Mouse (Mus musculus) layer of hippocampus, adult 9-11 months (tissue): ENCODE measurements around the gene Spint2.
"Not testable (repeated sequence)": the region's sequence is repeated elsewhere in the genome, so short reads cannot be mapped to it uniquely, and the experiment has no call there.

Experiments
- DNase-seq: peaks from one replicate; pipeline ENCODE4 v3.0.0; 2022

Gene Spint2

DNA sequence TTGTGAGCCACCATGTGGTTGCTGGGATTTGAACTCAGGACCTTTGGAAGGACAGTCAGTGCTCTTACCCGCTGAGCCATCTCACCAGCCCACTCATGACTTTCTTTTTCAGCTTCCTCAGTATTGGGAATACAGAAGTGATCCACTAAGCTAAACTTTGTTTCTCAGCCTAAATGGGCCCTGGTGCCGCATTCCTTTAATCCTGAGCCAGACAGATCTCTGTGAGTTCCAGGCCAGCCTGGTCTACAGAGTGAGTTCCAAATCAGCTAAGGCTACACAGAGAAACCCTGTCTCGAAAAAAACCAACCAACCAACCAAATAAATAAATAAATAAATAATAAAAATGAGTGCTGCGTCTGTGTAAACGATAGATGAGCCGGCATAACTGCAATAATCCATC, 44.1 kb downstream of the Spint2 start:
- not testable (repeated sequence) for DNase-seq

- DNase-seq: no peak
Measured at GRCm38 (mm10) chr7:29236593-29236992, 45.1 kb downstream of the Spint2 start.

DNA sequence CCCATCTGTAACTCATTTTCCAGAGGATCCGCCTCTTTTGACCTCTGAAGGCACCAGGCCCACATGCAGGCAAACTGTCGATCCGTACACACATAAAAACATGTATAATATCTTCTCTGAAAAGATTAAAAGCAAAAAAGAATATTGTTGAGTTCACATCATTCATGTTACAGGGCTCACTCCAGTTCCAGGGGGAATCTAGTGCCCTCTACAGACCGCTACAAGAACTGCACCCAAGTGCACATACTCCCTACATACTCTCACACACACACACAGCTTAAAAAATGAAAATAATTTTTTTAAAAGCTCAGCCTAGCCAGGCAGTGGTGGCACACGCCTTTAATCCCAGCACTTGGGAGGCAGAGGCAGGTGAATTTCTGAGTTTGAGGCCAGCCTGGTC, 47.1 kb downstream of the Spint2 start:
- no peak for DNase-seq

DNA sequence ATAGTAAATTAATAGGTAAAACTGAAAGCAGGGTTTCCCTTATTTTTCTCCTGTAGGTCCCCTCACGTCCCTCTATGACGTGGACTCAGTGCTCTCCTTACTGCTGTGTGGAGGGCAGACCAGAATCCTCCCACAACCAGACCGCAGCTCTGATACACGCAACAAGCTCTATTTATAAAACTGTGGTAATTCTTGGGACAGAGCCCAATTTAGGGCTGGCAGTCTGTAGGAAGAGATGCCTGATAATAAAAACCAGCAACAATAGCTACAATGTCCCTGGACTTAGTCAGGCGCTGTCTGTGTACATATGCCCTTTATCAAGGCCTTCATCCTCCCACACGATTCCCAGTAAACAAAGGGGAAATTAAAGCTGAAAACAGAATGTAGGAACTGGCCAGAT, 48.0 kb downstream of the Spint2 start:
- DNase-seq: peak; percentile 64

DNA sequence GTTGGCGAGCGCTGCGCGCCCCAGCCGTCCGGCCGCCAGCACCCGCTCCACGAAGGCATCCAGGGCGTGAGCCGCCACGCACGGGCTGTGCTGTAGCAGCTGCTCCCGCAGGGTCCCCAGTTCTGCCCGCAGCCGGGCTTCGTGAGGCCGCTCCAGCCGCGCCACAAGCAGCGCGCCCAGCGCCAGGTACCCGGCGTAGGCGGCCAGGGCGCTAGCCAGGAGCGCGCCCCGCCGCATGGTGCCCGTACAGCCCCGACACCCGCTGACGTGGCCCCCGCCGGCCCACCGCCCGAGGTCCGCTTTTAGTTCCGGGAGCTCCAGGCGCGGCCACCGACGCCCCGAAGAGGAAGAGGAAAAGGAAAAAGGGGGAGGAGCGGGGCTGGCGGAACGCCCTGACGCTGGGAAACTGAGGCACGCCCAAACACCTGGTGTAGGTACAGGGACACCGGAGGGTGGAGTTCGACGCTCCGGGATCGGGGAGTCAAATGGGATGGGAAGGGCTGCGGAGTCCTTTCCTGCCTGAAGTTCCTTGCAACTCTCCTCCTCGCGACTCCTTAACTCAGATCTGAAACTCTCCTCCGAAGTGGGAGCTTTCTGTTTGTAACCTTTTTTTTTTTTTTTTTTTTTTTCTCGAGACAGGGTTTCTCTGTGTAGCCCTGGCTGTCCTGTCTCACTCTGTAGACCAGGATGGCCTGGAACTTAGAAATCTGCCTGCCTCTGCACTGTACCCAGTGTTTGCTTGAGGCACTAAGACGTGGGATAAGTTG, 49.3 kb downstream of the Spint2 start, which contains the start of gene Kcnk6:
TSS of gene Kcnk6 (minus strand) at position 269 of the 767 bp plus-strand sequence.
- peak; percentile 60 for DNase-seq

DNA sequence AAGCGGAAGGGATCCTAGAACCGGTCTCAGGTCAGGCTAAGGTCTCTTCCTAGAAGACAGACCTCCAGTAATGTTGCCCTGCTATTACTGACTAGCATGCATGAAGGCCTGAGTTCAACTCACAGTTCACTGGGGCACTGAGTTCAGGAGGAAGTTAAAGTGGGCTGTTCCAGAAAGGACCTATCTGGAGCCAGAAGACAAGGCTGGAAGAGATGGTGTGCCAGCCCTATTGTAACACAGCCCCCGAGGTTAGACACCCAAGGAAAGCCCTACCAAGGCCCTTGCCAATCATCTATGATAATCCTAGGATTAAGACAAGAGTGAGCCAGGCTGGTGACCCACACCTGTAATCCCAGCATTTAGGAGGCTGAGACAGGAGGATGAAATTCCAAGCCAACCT, 50.2 kb downstream of the Spint2 start:
- no peak for DNase-seq

GRCm38 (mm10) chr7:29230560-29230959, 51.2 kb downstream of the Spint2 start:
- DNase-seq: no peak

- no peak for DNase-seq
Measured at GRCm38 (mm10) chr7:29228202-29228601, 53.5 kb downstream of the Spint2 start.

DNA sequence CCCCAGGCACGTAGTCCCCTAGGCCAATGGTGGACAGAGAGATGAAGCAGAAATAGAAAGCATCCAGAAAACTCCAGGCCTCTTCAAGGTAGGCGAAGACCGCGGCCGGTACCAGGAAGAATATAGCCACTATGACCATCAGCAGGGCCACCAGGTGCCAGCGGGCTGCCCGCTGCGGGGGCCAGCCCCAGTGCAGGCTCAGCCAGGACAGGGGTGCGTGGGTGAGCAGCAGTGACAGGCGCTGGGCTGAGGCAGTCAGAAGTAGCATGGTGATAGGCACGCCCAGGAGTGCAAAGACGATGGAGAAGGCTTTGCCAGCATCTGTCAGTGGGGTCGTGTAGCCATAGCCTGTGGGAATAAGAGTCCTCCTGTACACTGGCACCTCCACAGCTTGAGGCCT, 56.2 kb downstream of the Spint2 start:
- DNase-seq: no peak

GRCm38 (mm10) chr7:29224756-29225394, 56.8 kb downstream of the Spint2 start:
- peak; percentile 56 for DNase-seq

DNA sequence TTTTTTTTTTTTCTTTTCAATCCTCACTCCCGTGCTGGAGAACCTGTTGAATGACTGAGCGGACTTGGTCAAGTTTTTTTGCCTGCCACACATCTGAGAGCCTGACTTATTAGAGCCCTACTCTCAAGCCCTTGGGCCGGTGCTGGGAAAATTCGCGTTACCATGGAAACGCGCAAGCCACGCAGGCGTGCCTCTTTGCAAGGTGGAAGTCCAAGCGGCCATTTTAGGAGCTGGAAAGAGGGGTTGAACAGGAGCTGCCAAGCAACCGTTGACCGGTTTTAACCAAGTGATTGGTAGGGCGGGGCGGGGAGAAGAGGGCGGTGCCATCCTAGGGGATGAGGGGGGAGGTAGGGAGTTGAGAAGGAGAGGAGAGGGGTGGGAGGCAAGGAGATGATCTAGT, 66.9 kb downstream of the Spint2 start:
- no peak for DNase-seq

- no peak for DNase-seq
Measured at GRCm38 (mm10) chr7:29214236-29214635, 67.5 kb downstream of the Spint2 start.

DNA sequence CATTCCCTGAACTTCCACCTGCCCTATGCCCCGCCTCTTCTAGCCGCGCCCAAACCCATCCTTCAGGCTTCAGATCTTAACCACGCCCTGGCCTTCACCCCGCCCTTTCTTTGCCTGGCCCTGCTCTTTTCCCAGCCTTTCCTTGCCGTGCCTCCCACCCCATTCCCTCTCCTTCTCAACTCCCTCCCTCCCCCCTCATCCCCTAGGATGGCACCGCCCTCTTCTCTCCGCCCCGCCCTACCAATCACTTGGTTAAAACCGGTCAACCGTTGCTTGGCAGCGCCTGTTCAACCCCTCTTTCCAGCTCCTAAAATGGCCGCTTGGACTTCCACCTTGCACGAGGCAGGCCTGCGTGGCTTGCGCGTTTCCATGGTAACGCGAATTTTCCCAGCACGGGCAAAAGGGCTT, 68.0 kb downstream of the Spint2 start, which contains the start of gene Catsperg1:
TSS of gene Catsperg1 (minus strand) at position 361 of the 408 bp plus-strand sequence.
- no peak for DNase-seq

GRCm38 (mm10) chr7:29212775-29213560, 68.7 kb downstream of the Spint2 start:
- DNase-seq: not testable (repeated sequence)

DNA sequence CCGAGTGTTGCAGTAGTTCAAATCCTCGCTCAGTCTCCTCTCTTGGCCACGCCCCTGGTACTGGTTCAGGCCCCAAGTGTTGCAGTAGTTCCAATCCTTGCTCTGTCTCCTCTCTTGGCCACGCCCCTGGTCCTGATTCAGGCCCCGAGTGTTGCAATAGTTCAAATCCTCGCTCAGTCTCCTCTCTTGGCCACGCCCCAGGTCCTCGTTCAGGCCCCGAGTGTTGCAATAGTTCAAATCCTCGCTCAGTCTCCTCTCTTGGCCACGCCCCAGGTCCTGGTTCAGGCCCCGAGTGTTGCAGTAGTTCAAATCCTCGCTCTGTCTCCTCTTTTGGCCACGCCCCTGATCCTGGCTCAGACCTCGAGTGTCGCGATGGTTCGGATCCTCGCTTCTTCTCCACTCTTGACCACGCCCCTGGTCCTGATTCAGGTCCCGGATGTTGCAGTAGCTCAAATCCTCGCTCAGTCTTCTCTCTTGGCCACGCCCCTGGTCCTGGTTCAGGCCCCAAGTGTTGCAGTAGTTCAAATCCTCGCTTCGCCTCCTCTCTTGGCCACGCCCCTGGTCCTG, 69.4 kb downstream of the Spint2 start:
- DNase-seq: no peak

- peak; percentile 85 for DNase-seq
Measured at GRCm38 (mm10) chr7:29211415-29212198, 70.1 kb downstream of the Spint2 start.

DNA sequence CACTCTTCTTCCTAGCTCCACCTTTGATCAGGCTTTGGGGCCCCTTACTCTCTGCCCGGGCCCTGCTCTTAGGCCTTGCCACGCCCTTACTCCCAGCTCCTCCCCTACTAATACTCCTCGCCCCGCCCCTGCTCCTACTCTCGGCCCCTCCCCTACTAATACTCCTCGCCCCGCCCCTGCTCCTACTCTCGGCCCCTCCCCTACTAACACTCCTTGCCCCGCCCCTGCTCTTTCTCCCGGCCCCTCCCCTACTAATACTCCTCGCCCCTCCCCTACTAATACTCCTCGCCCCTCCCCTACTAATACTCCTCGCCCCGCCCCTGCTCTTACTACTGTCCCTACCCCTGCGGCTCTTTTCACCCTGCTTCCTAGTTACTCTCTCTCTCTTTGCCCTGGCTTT, 70.7 kb downstream of the Spint2 start:
- DNase-seq: not testable (repeated sequence)
